In the genomic region with DNA sequence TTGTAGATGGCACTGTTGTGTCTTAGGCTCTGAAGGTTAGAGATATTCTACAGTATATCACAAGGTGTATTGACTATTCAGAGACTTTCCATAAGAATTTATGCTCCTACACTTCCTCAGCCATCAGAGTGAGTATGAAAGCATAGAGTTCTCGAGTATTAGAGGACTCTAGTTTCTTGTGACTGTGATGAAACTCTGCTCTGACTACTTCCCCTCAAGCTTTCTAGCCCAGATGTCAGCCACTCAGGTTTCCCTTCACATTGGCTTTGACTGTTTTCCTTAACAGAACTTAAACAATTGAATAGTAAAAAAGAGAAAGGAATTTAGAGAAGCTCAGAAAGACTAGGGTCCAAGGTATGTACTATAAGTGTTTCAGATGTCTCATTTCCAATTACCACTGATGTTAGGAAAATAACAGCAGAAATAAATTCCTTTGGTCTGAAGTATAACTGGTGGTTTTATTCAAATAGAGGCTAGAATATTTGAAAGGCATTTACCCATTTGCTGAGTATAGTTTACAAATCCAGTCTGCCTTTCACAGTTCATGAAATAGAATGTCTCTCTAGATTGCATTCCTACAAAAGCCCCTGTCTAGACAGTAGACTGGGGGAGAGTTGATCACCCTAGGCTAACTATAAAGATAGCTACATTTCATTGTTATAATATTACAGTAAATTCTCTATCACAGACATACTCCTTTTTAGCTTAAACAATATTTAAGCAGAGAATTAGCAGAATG, we compare ENCODE assay signal across 21 mouse cellular contexts.
DNase-seq lines count a peak whose midpoint lies in the region; ATAC-seq and TF ChIP-seq lines count a peak whose summit lies in the region.
"Had no signal": no experiment of that assay in that cellular context is flagged by ENCODE, and none has a peak within 500 bp of the region (broad histone marks: within the 10 kb centered on the region; RNA-seq: fewer than 3 reads in every experiment).

No protein-coding gene starts in this region.

- CTCF ChIA-PET in Patski (lab: Charles Lee) = interaction anchor here (1.2 kb wide), 1 partner anchor 227 kb away, joined by 3 read pairs; no protein-coding TSS in a partner anchor

- ATAC-seq in Patski = peak; percentile 79
- peak; percentile 59 for ATAC-seq in megakaryocyte, adult 5-6 weeks (ENCODE audit: poor library complexity, severe bottlenecking)
- no peak for ATAC-seq in forebrain, embryonic 13.5 days
- ATAC-seq: forebrain, embryonic 15.5 days had no signal

- H3K4me1 ChIP-seq in forebrain, embryonic 13.5 days = no peaks in the 10 kb centered on the region
- H3K4me1 ChIP-seq: embryonic facial prominence, embryonic 12.5 days; embryonic facial prominence, embryonic 15.5 days; forebrain, embryonic 10.5 days; forebrain, embryonic 12.5 days; forebrain, embryonic 15.5 days had no signal

- in situ Hi-C loops in Patski (cut with MboI; ENCODE audit: low pct_unique_long_range_greater_than_20kb) = no loop called here

- H3K9me3 ChIP-seq in forebrain, embryonic 13.5 days (replicated peaks) = no peaks in the 10 kb centered on the region
- H3K9me3 ChIP-seq: embryonic facial prominence, embryonic 12.5 days; embryonic facial prominence, embryonic 15.5 days; forebrain, embryonic 10.5 days; forebrain, embryonic 12.5 days; forebrain, embryonic 15.5 days had no signal

- H3K27ac ChIP-seq in forebrain, embryonic 13.5 days = no peak overlapping the region
- H3K27ac ChIP-seq: embryonic facial prominence, embryonic 12.5 days; embryonic facial prominence, embryonic 15.5 days; forebrain, embryonic 10.5 days; forebrain, embryonic 12.5 days; forebrain, embryonic 15.5 days had no signal

- intact Hi-C loops in heart, postnatal 14 days (cut with DNase I) = no loop called here

- no peak overlapping the region for H3K4me2 ChIP-seq in forebrain, embryonic 13.5 days
- H3K4me2 ChIP-seq: embryonic facial prominence, embryonic 12.5 days; embryonic facial prominence, embryonic 15.5 days; forebrain, embryonic 12.5 days; forebrain, embryonic 15.5 days had no signal

- H3K27me3 ChIP-seq in Patski = no peaks in the 10 kb centered on the region
- no peaks in the 10 kb centered on the region for H3K27me3 ChIP-seq in forebrain, embryonic 13.5 days
- H3K27me3 ChIP-seq: embryonic facial prominence, embryonic 12.5 days; embryonic facial prominence, embryonic 15.5 days; forebrain, embryonic 12.5 days; forebrain, embryonic 15.5 days had no signal

- H3K36me3 ChIP-seq in forebrain, embryonic 13.5 days (ENCODE audit: poor library complexity, severe bottlenecking) = no peaks in the 10 kb centered on the region
- H3K36me3 ChIP-seq: embryonic facial prominence, embryonic 12.5 days; embryonic facial prominence, embryonic 15.5 days; forebrain, embryonic 10.5 days; forebrain, embryonic 12.5 days; forebrain, embryonic 15.5 days had no signal

- WGBS in forebrain, embryonic 13.5 days = 79% methylated on average over 1 of the region's 1 CpGs

- H3K9ac ChIP-seq in forebrain, embryonic 13.5 days = no peak overlapping the region
- H3K9ac ChIP-seq: embryonic facial prominence, embryonic 12.5 days; embryonic facial prominence, embryonic 15.5 days; forebrain, embryonic 12.5 days; forebrain, embryonic 15.5 days had no signal

- no peak for TF ChIP-seq CTCF in Patski (IDR thresholded peaks at IDR 0.05)

- DNase-seq in Muller cell, postnatal 12 days (ENCODE audit: inconsistent ontology term) = peak; percentile 27
- DNase-seq in Patski (ENCODE audit: low read depth, low spot score) = peak; percentile 53
- no peak for DNase-seq in c-Kit-positive CD71-positive TER-119-positive erythroid progenitor cells, embryonic 14.5 days (ENCODE audit: low spot score)
- DNase-seq in heart, postnatal 14 days = no peak
- DNase-seq: adrenal gland, adult 2 months; adrenal gland, postnatal 10 days; adrenal gland, postnatal 25 days; cerebellum, adult 11-12 months; cerebellum, adult 2 months; cerebellum, adult 9-10 months; cerebellum, postnatal 10 days; cerebellum, postnatal 25 days; embryo, embryonic 11 days had no signal

- H3K4me3 ChIP-seq in forebrain, embryonic 13.5 days = no peak overlapping the region
- H3K4me3 ChIP-seq: embryonic facial prominence, embryonic 12.5 days; embryonic facial prominence, embryonic 15.5 days; erythroblast, embryonic 14.5 days; forebrain, embryonic 10.5 days; forebrain, embryonic 12.5 days; forebrain, embryonic 15.5 days had no signal

- POLR2A ChIA-PET in Patski (lab: Charles Lee) = no interaction called here

Comparison
In these comparisons a context has a peak if more than half of its experiments do, and no peak if none do; other contexts are left out.
1. DNase-seq: peak in Muller cell, postnatal 12 days (single experiment) and Patski (single experiment); none in c-Kit-positive CD71-positive TER-119-positive erythroid progenitor cells, embryonic 14.5 days (single experiment) and heart, postnatal 14 days (0 of 2).